Mouse (Mus musculus) left cerebral cortex, adult 9 months (tissue): Measurements from ENCODE around the gene Ank.

ENCODE experiments used
- DNase-seq, 2 experiments: peaks; one replicate each; pipeline ENCODE4 v3.0.0; 2022; ENCODE audit warnings: low spot score in 2 of 2

Gene Ank

DNA sequence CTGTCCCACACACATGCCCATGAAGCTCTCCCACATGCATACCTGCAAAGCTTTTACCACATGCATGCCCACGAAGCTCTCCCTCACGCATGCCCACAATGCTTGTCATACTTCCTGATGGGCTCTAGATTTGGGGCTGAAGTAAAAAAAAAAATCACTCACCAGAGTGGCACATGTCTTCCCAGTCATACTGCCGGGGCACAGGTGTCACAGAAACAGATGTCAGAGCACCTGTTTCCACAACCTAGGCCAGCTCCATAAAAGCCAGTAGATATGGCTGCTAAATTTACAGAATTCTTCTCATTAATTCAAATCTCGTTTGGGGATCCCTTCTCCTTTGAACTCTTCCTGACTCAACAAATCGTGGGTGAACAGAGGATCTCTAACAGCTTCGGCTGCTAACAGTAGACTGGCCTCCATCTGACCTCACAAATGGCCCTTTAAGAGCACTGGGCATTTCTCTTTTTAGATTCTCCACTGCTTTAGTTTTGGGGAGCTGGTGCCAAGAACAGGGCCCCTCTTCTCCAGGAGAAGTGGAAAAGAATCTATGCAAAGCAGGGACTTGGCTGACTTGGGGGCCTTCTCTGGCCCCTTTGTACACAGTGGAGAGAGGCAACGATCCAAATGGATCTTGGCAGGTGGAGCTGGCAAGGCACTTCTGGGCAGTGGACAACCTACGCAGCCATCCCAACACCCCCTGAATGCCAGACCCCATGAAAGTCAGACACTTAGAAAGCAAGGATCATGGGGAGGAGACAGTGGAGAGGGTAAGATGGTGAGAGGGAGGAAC lies 108.7 kb downstream of the Ank start:
- no peak for DNase-seq

DNA sequence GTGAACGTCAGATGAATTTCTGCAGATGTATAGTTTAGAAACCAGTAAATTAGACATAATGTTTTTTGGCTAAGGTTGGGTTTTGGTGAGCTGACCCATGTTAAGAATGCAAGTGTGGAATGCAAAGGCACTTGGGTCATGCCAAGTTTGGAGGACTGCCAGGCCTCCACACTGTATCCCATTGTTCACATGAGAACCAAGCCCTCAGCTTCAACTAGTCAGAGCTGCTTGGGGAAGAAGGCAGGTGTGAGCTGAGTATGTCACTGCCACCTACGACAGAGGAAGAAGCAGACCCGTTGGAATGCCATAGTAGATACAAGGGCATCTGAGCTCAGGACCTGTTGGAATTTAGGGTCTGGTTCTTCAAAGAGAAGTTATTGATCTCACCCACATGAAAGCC lies 109.5 kb downstream of the Ank start:
- DNase-seq = no peak

DNA sequence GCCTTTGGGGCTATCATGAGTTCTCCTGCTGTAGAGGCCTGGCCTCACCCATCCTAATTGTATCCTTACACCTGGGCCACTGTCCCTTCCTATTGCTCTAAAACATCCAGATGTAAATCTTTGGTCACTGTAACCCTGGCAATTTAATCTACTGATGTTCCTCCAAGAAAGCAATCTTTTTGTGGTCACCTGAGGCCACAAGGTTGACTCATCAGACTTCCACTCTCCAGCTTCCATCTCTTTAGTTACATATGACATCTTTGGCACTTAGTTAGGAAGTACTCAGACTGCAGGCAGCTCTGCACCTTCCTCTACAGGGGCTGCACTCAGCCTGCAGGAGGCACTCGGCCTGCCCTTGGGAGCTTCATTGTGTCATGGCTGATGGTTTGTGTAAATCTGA lies 110.4 kb downstream of the Ank start:
- no peak for DNase-seq

DNA sequence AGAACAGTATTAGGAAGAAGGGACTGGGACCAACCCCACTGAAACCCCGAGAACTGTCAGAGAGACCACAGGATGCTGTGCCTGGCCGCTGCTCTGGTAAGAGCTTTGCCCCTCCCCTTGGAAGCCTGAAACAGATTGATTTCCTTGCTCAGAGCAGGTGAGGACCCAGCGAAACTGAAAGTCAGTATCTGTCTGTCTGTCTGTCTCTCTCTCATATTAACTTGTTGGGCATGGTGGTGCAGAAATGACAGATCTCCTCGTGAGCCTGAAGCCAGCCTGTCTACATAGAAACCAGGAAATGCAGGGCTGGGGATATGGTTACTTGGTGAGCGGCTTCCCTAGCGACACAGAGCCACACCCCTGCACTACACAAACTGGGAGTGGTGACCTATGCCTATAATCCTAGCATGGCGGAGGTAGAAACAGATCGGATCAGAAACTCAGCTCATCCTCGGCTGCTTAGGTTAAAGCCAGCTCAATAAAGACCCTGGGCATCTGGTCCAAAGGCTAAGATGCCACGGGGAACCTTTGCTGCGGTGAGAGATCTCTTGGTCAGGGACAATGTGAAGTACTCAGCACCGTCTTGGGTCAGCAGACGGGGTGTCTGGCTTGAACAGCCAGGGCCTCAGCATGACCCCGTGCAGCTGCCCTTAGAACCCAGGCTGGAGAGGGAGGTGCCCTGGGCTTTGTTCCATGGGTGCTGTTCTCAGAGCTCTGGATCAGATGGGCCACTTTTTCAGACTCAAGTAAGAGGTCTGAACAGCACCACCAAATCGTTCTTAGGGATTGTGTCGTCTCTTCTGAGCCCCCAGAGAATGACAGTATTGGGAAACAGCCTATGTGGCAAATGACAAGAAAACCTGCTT lies 111.7 kb downstream of the Ank start:
- no peak for DNase-seq

DNA sequence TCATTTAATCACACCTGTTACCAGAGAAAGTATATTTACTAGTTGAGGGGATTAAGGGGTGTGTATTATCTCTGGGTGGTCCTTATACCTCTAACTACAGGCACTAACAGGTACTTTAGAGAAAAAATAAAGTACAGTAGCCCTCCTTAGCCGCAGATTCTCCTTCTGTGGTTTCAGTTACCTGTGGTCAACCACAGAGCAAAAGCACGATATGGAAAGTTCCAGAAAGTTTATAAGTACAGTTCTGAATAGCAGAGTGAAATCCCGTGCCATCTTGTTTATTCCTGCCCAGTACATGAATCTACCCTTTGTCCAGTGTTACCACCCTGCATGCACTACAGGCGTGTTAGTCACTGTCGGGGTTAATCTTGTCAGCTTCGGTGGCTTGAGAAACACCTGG lies 112.4 kb downstream of the Ank start:
- no peak for DNase-seq

DNA sequence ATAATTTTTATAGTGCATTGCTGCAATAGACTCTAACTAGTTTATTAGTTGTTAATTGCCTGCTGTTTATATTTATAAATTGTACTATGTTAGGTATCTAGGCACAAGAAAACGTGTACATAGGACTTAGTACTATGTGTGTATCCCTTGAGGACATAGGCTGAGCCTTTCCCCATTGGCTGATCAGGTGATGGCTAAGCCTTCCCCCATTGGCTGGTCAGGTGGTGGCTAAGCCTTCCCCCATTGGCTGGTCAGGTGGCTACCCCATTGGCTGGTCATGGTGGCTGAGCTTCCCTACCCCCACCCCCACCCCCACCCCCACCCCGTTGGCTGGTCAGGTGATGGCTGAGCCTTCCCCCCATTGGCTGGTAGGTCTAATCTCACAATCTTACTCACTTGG lies 113.4 kb downstream of the Ank start:
- DNase-seq = no peak

DNA sequence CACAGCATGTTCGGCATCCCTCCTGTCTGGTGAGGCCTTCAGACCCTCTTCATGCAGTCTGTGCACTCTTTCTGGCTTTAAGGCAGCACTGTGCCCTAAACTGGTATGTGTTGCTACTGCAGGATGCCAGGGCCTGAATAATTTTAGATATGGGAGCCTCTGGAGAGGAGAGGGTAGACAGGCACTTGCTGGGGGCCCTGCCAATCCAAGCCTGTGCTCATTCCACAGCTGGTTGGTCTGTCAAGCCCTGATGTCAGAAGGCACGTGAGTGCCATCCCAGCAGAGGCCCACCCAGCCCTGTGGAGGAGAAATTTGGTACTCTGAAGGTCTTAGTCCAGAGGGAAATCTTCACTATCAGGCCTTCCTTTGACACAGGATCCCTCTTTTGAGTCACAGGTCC lies 114.3 kb downstream of the Ank start:
- DNase-seq = no peak

DNA sequence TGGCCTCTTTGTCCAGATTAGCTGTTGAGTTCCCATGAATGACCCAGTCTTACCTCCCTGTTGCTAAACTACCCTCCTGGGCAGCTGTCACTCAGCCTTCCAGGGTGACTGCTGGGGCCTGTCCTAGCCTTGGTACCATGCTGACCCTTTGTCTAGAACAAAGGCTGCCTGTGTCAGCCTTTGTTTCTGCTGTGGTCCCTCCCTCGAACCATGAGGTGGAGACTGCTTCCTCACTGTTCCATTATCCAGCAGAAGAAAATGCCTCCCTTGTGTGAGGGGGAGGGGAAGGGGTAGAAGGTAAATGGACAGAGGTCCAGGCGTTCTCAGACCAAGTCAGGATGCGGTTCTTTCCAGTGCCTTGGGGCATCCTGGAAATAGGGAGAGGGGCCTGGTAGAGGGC lies 115.2 kb downstream of the Ank start:
- DNase-seq = no peak

DNA sequence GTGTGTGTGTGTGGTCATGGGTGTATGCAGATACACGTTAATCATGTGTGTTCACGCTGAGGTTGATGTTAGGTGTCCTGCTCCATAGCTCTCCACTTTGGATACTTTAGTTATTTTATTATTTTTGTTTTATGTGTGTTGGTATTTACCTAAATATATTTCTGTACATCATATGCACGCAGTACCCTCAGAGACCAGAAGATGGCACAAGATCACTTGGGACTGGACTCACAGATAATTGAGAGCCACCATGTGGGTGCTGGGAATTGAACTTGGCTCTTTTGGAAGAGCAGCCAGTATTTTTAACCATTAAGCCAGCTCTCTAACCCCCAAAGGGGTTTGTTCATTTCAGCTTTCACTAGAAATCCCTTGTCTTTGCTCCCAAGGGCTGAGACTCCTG lies 116.0 kb downstream of the Ank start:
- no peak for DNase-seq

DNA sequence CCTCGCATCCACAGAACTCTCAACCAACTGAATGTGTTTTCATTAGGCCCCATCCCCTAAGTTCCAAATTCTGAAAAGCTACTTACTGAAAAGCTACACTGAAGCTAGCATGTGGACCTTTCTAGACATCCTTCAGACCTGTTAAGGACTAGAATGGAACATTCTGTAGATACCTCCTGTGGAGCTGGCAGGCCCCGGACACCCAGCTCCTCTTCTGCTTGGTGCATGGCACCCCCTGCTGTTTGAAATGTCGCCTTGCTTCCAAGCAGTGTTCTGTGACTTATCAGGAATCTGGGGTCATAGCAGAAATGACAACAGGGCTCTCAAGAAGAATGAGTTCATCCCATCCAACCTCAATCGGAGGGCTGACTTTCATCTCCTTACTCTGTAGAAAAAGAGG lies 116.6 kb downstream of the Ank start:
- DNase-seq = peak in 1 of 2 experiments; percentile 78

DNA sequence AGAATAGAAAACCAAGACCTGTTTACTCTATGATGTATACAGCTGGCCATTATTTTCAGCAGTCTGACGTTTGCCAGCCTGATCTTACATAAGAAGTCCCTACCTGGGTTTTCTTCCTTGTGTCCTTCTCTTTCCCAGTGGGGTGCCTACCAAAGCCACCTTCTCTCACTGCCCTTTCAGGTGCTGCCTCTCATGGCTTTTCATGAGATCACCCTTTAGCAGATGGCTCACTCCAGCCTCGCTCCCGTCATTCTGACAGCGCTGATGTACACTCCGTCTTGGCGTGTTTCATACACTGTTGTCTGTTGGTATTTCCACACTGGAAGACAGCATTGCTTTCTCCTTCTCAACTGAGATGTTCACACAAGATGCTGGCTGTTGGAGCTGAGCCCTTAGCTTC lies 117.1 kb downstream of the Ank start:
- no peak for DNase-seq

DNA sequence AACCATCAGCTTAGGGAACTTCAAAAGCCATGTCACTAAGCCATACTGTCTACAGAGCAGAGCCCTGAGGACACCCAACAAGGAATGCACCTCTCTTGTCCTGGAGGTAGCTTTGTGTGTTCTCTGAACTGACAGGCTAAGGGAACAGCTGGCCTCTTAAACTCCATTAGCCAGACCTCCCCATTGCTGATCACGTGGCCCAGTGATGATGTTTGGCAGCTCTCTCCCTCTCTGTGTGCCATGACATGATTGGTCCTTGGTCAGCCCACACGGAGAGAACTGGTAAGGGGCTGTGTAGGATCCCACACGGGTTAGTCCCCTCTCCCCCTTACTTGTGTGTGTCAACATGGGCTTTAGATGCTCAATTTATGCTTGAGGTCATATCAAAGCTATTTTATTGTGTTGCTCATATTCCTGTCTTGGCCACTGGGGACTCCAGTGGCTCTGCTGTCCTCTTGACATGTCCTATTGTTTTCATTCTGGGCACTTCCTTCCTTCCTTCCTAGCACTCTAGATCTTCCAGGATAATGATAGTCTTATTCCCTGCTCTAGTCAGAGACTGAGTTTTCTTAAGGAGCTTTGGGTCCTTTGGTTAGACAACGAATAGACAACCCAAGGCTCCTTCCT lies 119.1 kb downstream of the Ank start:
- no peak for DNase-seq

DNA sequence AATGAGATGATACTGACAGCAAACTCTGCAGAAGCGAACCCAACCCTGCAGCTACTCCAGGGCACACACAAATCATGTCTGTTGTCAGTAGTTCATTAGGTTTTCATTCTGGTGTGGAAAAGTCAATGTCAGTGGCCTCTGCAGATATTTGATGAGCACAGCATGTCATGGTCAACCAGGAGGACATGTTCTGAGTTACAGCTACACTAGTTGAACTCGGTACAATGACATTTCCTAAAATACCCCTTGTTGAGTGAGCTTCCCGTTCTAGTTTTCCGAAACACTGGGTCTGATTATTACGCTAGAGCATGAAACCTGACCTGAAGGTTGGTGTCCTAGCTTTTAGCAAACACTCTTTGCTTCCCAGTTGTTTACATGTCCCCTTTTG lies 119.6 kb downstream of the Ank start:
- no peak for DNase-seq

DNA sequence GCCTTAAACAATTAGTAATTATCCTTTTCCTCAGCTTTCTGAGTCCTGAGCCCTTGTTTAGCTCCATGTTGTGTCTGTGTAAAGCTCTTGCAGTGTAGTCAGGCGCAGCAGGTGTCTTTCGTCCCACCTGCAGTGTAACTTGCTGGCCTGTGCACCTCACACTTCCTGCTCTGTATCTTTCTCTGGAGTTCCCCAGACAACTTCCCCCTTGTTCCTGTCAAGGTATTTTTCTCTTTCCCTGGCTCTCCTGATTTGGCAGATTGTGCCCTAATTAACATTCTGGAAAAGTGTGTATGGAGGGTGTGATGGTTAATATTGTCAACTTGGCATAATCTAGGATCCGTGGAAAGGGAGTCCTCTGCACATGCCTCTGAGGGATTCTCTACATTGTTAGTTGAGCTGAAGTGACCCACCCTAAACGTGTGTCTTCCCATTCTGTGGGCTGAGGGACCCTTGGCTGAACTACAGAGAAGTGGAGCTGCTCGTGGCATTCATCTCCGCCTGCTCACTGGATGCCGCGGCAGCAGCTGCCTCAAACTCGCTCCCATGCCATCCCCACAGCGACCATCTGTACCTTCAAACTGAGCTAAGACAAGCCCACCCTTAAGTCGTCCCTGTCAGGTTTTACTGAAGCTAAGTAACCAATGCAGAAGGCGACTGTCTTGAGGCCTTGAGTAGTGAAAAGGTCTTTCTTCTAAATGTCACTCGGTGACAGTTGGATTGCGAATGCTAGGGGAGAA lies 121.8 kb downstream of the Ank start:
- DNase-seq = no peak

DNA sequence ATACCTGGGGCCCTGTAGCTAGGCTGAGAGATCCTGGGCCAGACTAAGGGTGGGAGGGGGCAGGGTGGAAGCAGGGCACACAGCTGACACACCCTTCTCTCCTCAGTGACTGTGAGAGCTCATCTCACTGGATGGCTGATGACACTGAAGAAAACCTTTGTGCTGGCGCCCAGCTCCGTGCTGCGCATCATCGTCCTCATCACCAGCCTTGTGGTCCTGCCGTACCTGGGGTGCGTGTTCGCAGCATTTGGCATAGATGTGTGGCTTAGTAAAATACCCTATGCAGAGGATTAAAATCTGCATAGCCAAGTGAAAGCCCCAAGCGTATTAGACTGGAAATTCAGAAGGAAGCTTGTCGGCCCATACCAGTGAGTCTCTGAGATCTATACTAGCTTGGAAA lies 124.3 kb downstream of the Ank start:
- no peak for DNase-seq

DNA sequence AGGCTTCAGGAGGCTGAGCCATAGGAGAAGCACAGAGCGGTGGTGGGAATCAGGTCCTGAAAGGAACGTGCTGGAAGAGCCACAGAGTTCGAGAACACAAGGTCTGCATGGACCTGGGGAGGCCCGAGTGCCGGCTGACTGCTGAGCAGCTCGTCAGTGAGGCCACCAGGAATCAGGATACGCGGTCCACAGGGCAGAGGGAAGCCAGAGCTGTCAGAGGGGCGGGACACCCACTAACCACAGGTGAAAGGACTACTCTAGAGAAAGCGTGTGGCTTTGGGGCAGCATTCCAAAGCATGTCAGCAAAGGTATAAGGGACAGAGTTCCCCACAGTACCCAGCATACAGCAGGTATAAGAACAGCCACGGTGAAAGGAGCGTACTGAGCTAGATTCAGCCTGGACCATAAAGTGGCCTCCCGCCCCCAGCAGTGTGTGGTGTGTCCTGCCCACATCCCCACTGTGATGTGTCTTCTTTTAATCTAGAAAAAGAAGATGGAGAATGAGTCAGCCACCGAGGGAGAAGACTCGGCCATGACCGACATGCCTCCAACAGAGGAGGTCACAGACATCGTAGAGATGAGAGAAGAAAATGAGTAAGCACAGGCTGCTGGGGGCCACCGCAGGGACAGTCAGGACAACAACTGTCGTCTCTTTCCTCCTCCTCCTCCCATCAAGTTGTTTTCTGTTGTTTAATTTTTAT lies 126.3 kb downstream of the Ank start:
- DNase-seq = no peak

DNA sequence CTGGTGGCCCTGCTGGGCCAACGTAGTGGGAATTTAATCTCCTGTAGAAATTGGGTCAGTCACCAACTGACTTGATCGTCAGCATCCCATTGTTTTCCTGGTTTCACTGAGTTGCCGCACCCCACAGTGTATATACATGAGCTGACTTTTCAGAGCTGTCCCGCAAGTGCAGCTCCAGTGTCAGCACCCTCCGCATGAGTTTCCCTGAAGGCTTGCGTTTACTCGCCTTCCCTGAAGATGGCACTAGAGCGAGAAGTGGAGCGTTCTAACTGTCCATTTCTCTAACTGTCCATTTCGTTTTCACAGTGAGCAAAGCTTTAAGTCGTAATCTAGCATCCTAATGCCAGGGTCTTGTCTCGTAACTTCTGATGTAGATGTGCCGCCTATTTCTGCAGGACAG lies 127.2 kb downstream of the Ank start:
- peak in 1 of 2 experiments; percentile 66 for DNase-seq

DNA sequence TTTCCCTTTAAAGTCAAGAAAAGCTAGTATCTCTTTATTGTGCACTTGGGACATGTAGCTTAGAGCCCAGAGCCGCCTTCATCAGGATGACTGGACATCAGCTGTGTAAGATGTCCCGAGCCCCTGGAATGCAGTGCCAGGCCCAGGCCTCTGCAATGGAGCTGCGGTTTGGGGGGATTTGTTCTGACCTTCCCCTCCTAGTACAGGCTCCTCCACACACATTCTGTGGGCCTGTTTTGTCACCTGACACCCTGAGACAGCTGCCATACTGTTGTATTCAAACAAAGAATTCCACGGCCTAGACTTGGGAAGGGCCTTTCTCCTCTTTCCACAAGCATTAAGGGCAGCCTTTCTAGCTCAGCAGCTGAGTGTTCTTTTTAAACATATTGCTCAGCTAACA lies 128.5 kb downstream of the Ank start:
- no peak for DNase-seq

DNA sequence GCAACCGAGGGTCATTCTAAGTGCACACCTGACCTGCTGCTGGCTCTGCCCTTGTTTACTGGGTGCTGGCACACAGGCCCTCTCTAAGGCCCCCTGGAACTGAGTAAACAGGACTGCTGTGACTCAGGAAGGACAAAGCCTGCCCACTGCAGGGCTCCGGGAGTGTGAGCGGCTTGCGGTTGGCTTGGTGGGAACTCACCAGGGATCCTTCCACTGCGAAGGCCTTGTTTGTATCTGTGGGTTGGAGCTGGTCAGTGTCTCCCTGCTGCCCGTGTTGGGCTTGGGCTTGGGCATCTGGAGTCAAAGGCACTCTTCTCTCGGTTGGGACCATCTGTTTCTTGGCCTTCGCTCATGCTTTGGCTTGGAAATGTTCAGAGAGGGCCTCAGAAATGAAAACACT lies 129.1 kb downstream of the Ank start:
- no peak for DNase-seq

DNA sequence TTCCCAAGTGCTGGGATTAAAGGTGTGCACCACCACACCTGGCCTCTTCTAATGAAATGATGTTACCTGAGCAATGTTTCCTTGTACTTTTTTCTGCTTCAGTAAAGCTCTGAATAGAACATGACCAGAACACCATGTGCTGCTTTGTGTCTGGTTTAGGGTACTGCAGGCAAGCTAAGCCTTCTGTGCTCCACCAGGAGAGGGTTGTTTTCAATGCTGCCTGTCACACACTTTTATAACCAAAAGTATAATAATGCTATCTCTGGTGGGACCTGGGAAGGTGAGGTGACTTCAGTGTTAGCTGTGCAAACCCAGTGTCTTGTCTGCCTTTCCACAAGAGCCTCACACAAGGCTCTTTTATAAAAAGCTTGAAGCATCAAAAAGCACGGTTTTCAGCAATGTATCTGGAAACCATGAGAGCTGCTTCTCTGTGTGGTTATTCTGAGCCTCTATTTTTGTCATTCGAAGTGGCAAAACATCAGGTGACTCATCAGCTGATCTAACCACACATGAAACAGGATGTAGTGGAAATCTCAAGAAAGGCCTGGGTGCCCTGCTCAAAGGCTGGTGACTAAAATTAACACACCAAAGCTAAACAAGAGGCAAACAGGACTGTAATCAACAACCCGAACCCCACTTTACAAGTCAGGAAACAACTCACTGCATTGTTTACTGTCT lies 130.1 kb downstream of the Ank start:
- peak; percentile 70 to 81 for DNase-seq

DNA sequence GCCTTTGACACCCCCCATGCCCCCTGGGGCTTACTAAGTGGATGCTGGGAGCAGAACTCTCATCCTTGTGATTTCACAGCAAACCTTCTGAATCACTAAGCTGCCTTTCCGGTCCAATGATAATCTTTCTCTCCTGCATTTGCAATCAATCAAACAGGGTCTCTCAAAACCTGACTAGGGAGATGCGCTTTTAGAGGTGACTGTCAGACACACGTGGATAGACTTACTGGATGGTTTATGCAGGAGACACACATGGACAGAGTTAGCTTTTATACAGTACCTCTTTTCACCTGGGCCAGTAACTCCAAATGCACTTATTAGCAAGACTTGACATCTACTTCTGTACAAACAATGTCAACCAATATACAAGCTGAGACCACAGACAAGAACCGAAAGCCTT lies 131.0 kb downstream of the Ank start:
- no peak for DNase-seq
